Mouse (Mus musculus) cerebellum, adult 2 months (tissue): ENCODE measurements around the gene Mki67.

Experiments used
- CTCF ChIP-seq: fragments of 200-500 bp; IDR thresholded peaks from 2 replicates; pipeline ENCODE4 v1.5.1; 2011; ENCODE audit warnings: low read depth, mild to moderate bottlenecking, control low read depth, low read length, moderate library complexity, borderline replicate concordance; ENCODE audit not compliant: insufficient read depth
- POLR2A ChIP-seq: fragments of 200-500 bp; IDR thresholded peaks from 2 replicates; pipeline ENCODE4 v1.6.1; 2011; ENCODE audit warnings: low read length, control low read depth, borderline replicate concordance; ENCODE audit not compliant: insufficient read depth

GRCm38 (mm10) chr7:135654288-135654687 lies 61.9 kb downstream of the Mki67 start:
- TF ChIP-seq CTCF: no peak
- TF ChIP-seq POLR2A: no peak
